ENCODE assay signal across 7 mouse cellular contexts in genomic region chr3:88150999-88151364, GRCm38 (mm10). TPM values are rescaled to one million over a fixed set of nuclear protein-coding genes. Genes with fewer than 3 reads are reported as not detected.
DNase-seq lines count a peak whose midpoint lies in the region; ATAC-seq and TF ChIP-seq lines count a peak whose summit lies in the region.

No protein-coding gene starts in this region.

- H3K27ac ChIP-seq in spleen, adult 2 months (ENCODE audit: insufficient read depth, low read length): peak overlapping the region; percentile 74
- peak overlapping the region; percentile 91 for H3K27ac ChIP-seq in forebrain, embryonic 14.5 days (ENCODE audit: low read depth, low read length)
- peak overlapping the region; percentile 38; the same call in 1 of the 2 replicates for H3K27ac ChIP-seq in liver, embryonic 12.5 days
- no peak overlapping the region for H3K27ac ChIP-seq in stomach, postnatal 0 days (replicated peaks)

- no peak for TF ChIP-seq CTCF in spleen, adult 2 months (IDR thresholded peaks at IDR 0.05; ENCODE audit: extremely low read depth, insufficient read depth, insufficient read length, insufficient replicate concordance)
- no peak for TF ChIP-seq CTCF in stomach, postnatal 0 days (IDR thresholded peaks at IDR 0.05; ENCODE audit: low read depth)

- no peak for TF ChIP-seq EP300 in stomach, postnatal 0 days (optimal IDR thresholded peaks at IDR 0.05)

- no peak for ATAC-seq in forebrain, embryonic 14.5 days
- no peak for ATAC-seq in liver, embryonic 12.5 days
- no peak for ATAC-seq in stomach, postnatal 0 days (ENCODE audit: low FRiP score, low TSS enrichment)

- no peak for TF ChIP-seq POLR2A in spleen, adult 2 months (IDR thresholded peaks at IDR 0.05; ENCODE audit: low read depth, low read length)

- no peaks in the 10 kb centered on the region for H3K9me3 ChIP-seq in forebrain, embryonic 14.5 days (replicated peaks; ENCODE audit: control insufficient read depth, low read length)
- H3K9me3 ChIP-seq in liver, embryonic 12.5 days (replicated peaks): no peaks in the 10 kb centered on the region
- H3K9me3 ChIP-seq in stomach, postnatal 0 days (ENCODE audit: control insufficient read depth, low read length): no peaks in the 10 kb centered on the region

- H3K27me3 ChIP-seq in spleen, adult 2 months (ENCODE audit: control insufficient read depth, insufficient read depth, low read length): no peaks in the 10 kb centered on the region
- no peaks in the 10 kb centered on the region for H3K27me3 ChIP-seq in forebrain, embryonic 14.5 days (replicated peaks; ENCODE audit: control insufficient read depth, insufficient read depth, low read length)
- no peaks in the 10 kb centered on the region for H3K27me3 ChIP-seq in liver, embryonic 12.5 days (replicated peaks)
- no peaks in the 10 kb centered on the region for H3K27me3 ChIP-seq in stomach, postnatal 0 days (ENCODE audit: control insufficient read depth, insufficient read depth, low read length)

- no peak overlapping the region for H3K4me3 ChIP-seq in spleen, adult 2 months (ENCODE audit: extremely low read depth, insufficient read depth, insufficient read length)
- no peak overlapping the region for H3K4me3 ChIP-seq in forebrain, embryonic 14.5 days (ENCODE audit: low read depth, low read length)
- no peak overlapping the region for H3K4me3 ChIP-seq in liver, embryonic 12.5 days
- H3K4me3 ChIP-seq in stomach, postnatal 0 days (ENCODE audit: low read depth, low read length): no peak overlapping the region

- peaks cover 2% of the 10 kb centered on the region; the same call in 1 of the 2 replicates for H3K36me3 ChIP-seq in spleen, adult 2 months (ENCODE audit: control insufficient read depth, insufficient read depth, low read length)
- H3K36me3 ChIP-seq in forebrain, embryonic 14.5 days (ENCODE audit: control insufficient read depth, insufficient read depth, low read length): peaks cover 5% of the 10 kb centered on the region
- H3K36me3 ChIP-seq in liver, embryonic 12.5 days: peaks cover 22% of the 10 kb centered on the region
- H3K36me3 ChIP-seq in stomach, postnatal 0 days (ENCODE audit: control insufficient read depth, insufficient read depth, low read length): no peaks in the 10 kb centered on the region; the same call in 1 of the 2 replicates

- WGBS in spleen, adult 2 months: 31% methylated on average over 3 of the region's 3 CpGs
- 59% methylated on average over 3 of the region's 3 CpGs for WGBS in forebrain, embryonic 14.5 days
- 70% methylated on average over 3 of the region's 3 CpGs for WGBS in liver, embryonic 12.5 days (ENCODE audit: insufficient replicate concordance)
- 67% methylated on average over 3 of the region's 3 CpGs for WGBS in stomach, postnatal 0 days

- H3K9ac ChIP-seq in forebrain, embryonic 14.5 days (ENCODE audit: low read length): no peak overlapping the region
- no peak overlapping the region for H3K9ac ChIP-seq in liver, embryonic 12.5 days
- H3K9ac ChIP-seq in stomach, postnatal 0 days (ENCODE audit: low read length): 0 out of 2 replicates have a peak overlapping the region, but pooled peaks have one; percentile 31

- DNase-seq in spleen, adult 2 months (ENCODE audit: low read depth in 1 of 2, low spot score in 2 of 2): peak in 1 of 2 experiments; percentile 26
- no peak for DNase-seq in spleen, adult 12 weeks (ENCODE audit: low spot score)
- no peak for DNase-seq in forebrain, embryonic 14.5 days (ENCODE audit: low spot score)
- no peak for DNase-seq in stomach, postnatal 0 days (ENCODE audit: low spot score)
- no peak for DNase-seq in urinary bladder, postnatal 14 days (ENCODE audit: low spot score)
- no peak for DNase-seq in gastrocnemius, postnatal 4 days (ENCODE audit: low spot score in 2 of 2)

- peak overlapping the region; percentile 38; the same call in 1 of the 2 replicates for H3K4me2 ChIP-seq in forebrain, embryonic 14.5 days (ENCODE audit: low read length)
- no peak overlapping the region for H3K4me2 ChIP-seq in liver, embryonic 12.5 days
- H3K4me2 ChIP-seq in stomach, postnatal 0 days (replicated peaks; ENCODE audit: low read depth): no peak overlapping the region

- peaks cover 63% of the 10 kb centered on the region for H3K4me1 ChIP-seq in spleen, adult 2 months (ENCODE audit: control insufficient read depth, insufficient read depth, insufficient read length)
- peaks cover 58% of the 10 kb centered on the region for H3K4me1 ChIP-seq in forebrain, embryonic 14.5 days (ENCODE audit: control insufficient read depth, insufficient read depth, low read length)
- peaks cover 85% of the 10 kb centered on the region for H3K4me1 ChIP-seq in liver, embryonic 12.5 days
- peaks cover 33% of the 10 kb centered on the region for H3K4me1 ChIP-seq in stomach, postnatal 0 days (replicated peaks; ENCODE audit: control insufficient read depth, insufficient read depth)

RNA-seq across cellular contexts. Expression of gene Mef2d, which starts 8.8 kb away (rescaled TPM):
- polyA plus RNA-seq in spleen, adult 2 months (2012; rRNA removed): 119 and 142 TPM in 2 replicates
- 17.3 and 20.4 TPM in 2 replicates for polyA plus RNA-seq in forebrain, embryonic 14.5 days (2014; fragmentation: Nextera tagmentation; extraction: Ambion mirVana)
- 12.1 and 13.6 TPM in 2 replicates for polyA plus RNA-seq in liver, embryonic 12.5 days (2016; fragmentation: Nextera tagmentation; extraction: Ambion mirVana)
- polyA plus RNA-seq in stomach, postnatal 0 days (2015; fragmentation: Nextera tagmentation; extraction: Ambion mirVana): 10.6 and 13.0 TPM in 2 replicates
- 100 to 1,000 TPM; 160 to 174 TPM for total RNA-seq in gastrocnemius, postnatal 4 days (2021)
